Mouse (Mus musculus) testis, adult 10 weeks (tissue): ENCODE measurements around the gene Irx1. TPM values are rescaled to one million over a fixed set of nuclear protein-coding genes. Genes with fewer than 3 reads are reported as not detected.

ENCODE experiments used
- polyA plus RNA-seq: library from polyadenylated mRNA; stranded (reverse); fragments of 350-450 nt; fragmentation: Illumina TruSeq; extraction: RNeasy Lipid Tissue Mini Kit (QIAGEN cat#74804); gene quantifications from one replicate; pipeline ENCODE4 v1.2.3, GENCODE M21; 2014; ENCODE audit warnings: low read depth, low replicate concordance

Irx1 gene
- not detected for polyA plus RNA-seq

DNA sequence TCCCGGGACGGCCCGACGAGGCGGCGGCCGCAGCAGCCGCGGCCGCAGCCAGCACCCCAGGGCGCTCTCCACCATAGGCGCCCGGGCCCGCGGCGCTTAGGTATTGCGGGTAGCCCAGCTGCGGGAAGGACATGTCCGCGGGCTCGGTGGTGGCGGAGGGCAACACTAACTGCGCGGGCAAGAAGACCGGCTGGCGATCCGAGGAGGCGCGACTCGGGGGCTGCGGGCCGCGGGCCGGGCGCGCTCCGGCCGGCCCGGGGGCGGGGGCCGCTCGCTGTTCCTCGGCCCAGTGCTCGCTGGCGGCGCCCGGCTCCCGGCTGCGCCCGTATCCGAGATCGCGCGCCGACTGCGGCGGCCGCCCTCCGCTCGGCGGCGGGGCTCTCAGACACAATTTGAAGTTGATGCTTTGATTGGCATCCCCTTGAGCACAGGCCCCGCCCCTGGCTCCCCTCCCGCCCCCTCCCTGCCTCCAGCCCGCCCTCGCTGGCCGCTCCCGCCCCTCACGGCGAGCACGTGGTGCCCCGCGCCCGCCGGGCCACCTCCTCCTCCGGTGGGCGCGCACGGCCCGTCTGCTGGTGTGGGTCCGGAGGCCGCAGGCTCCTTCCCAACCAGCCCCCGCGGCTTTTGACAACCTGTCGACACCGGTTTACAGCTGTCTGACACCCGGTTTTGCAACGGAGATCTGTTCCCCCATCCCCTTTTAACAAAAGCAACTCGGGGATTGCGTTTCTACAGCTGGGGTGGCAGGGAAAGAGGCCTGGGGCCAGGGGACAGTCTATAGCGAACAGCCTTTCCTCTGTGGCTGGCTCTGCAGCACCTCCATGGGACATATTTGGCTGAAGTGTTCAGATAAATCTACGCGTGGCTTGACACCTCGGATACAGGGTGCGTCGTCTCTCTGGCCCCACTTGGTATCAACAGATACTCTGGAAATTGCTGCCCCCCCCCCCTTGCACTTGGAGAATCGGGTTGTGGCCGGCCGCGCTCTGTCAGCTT lies at the start of gene Irx1:
Gene Irx1, minus strand, starts transcription at position 368 of the 996 bp plus-strand sequence.

